Mouse (Mus musculus): ENCODE results near the gene Gabrb3.

DNA sequence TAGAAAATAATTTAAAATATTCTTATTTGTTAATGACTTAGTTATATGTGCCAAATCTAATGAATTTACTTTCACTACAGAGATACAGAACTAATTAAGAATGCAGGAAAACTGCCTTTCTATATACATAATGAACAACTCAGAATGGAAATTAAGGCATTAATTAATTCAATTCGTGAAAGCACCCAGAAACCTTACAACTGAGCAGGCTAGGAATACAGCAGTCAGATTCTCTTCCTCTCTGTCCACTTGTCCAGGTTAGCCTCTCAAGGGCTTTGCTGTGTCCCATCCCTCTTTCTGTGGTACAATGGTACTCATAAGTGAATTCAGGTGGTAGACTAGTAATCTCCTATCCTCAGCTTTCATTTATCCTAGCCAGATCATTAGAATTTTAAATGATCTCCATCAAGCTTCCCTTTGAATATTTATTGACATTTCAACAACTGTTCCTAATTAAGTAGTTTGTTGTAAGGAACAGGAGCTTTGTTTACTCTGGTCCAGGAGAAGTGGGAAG, 422.9 kb downstream of the Gabrb3 start:
- TF ChIP-seq POLR2AphosphoS2 (IDR thresholded peaks at IDR 0.05; ENCODE audit: insufficient read length, low read depth) (no peak), REST (IDR thresholded peaks at IDR 0.05; ENCODE audit: insufficient read depth, insufficient read length) (no peak), E2F4 (IDR thresholded peaks at IDR 0.05; ENCODE audit: insufficient read depth) (no peak)
